Mouse (Mus musculus): ENCODE measurements around the gene Wasf2. TPM values are rescaled to one million over a fixed set of nuclear protein-coding genes. Genes with fewer than 3 reads are reported as not detected.

Wasf2 gene
- total and polyA plus RNA-seq, 2 experiments from 2014 or later = 18.3 to 26.0 TPM

GRCm38 (mm10) chr4:133118775-133119375 is 11.4 kb upstream of the Wasf2 start:
- Histone ChIP-seq H3K4me3 (ENCODE audit: low read depth, low read length) (no peak overlapping the region), H3K36me3 (ENCODE audit: insufficient read depth, low read length) (no peaks in the 10 kb centered on the region), H3K27ac (ENCODE audit: low read depth, low read length) (no peak overlapping the region), H3K4me1 (ENCODE audit: insufficient read depth, low read length) (peaks cover 3% of the 10 kb centered on the region), H3K4me2 (ENCODE audit: low read depth, low read length, poor library complexity, severe bottlenecking) (no peak overlapping the region), H3K9me3 (ENCODE audit: low read length) (no peaks in the 10 kb centered on the region), H3K27me3 (ENCODE audit: insufficient read depth, low read length) (no peaks in the 10 kb centered on the region), H3K9ac (replicated peaks; ENCODE audit: low read length, poor library complexity, severe bottlenecking) (no peak overlapping the region)
- 87% methylated on average over 6 of the region's 6 CpGs for WGBS
- ATAC-seq (ENCODE audit: low FRiP score) (no peak), DNase-seq (ENCODE audit: low spot score) (no peak)
- TF ChIP-seq CTCF (IDR thresholded peaks at IDR 0.05) = no peak

- H3K9me3 ChIP-seq (ENCODE audit: low read length) = peaks cover 3% of the 10 kb centered on the region; the same call in 1 of the 2 replicates
- 77% methylated on average over 6 of the region's 6 CpGs for WGBS
- H3K4me2 ChIP-seq (ENCODE audit: low read depth, low read length, poor library complexity, severe bottlenecking) = no peak overlapping the region
- peaks cover 3% of the 10 kb centered on the region for H3K4me1 ChIP-seq (ENCODE audit: insufficient read depth, low read length)
- no peaks in the 10 kb centered on the region for H3K36me3 ChIP-seq (ENCODE audit: insufficient read depth, low read length)
- no peak for TF ChIP-seq CTCF (IDR thresholded peaks at IDR 0.05)
- DNase-seq (ENCODE audit: low spot score) = no peak
- H3K4me3 ChIP-seq (ENCODE audit: low read depth, low read length) = no peak overlapping the region
- H3K27me3 ChIP-seq (ENCODE audit: insufficient read depth, low read length) = no peaks in the 10 kb centered on the region
- H3K27ac ChIP-seq (ENCODE audit: low read depth, low read length) = no peak overlapping the region
- no peak overlapping the region for H3K9ac ChIP-seq (replicated peaks; ENCODE audit: low read length, poor library complexity, severe bottlenecking)
- no peak for ATAC-seq (ENCODE audit: low FRiP score)
Measured at GRCm38 (mm10) chr4:133119579-133119978, 10.7 kb upstream of the Wasf2 start.

GRCm38 (mm10) chr4:133120833-133121321 is 9.4 kb upstream of the Wasf2 start:
- H3K9ac ChIP-seq (replicated peaks; ENCODE audit: low read length, poor library complexity, severe bottlenecking) = no peak overlapping the region
- H3K4me2 ChIP-seq (ENCODE audit: low read depth, low read length, poor library complexity, severe bottlenecking) = peak overlapping the region; percentile 7
- peak; percentile 55; the same call in 1 of the 2 replicates for ATAC-seq (ENCODE audit: low FRiP score)
- no peaks in the 10 kb centered on the region for H3K36me3 ChIP-seq (ENCODE audit: insufficient read depth, low read length)
- H3K9me3 ChIP-seq (ENCODE audit: low read length) = peaks cover 3% of the 10 kb centered on the region; the same call in 1 of the 2 replicates
- peak overlapping the region; percentile 59 for H3K27ac ChIP-seq (ENCODE audit: low read depth, low read length)
- DNase-seq (ENCODE audit: low spot score) = peak; percentile 58
- no peak overlapping the region for H3K4me3 ChIP-seq (ENCODE audit: low read depth, low read length)
- H3K27me3 ChIP-seq (ENCODE audit: insufficient read depth, low read length) = no peaks in the 10 kb centered on the region
- peaks cover 3% of the 10 kb centered on the region for H3K4me1 ChIP-seq (ENCODE audit: insufficient read depth, low read length)
- no peak for TF ChIP-seq CTCF (IDR thresholded peaks at IDR 0.05)
- 3% methylated on average over 10 of the region's 11 CpGs for WGBS

- ATAC-seq (ENCODE audit: low FRiP score) = no peak
- H3K4me3 ChIP-seq (ENCODE audit: low read depth, low read length) = no peak overlapping the region
- H3K27ac ChIP-seq (ENCODE audit: low read depth, low read length) = no peak overlapping the region
- H3K4me2 ChIP-seq (ENCODE audit: low read depth, low read length, poor library complexity, severe bottlenecking) = no peak overlapping the region
- peaks cover 3% of the 10 kb centered on the region for H3K4me1 ChIP-seq (ENCODE audit: insufficient read depth, low read length)
- WGBS = 64% methylated on average over 1 of the region's 1 CpGs
- no peak overlapping the region for H3K9ac ChIP-seq (replicated peaks; ENCODE audit: low read length, poor library complexity, severe bottlenecking)
- no peaks in the 10 kb centered on the region for H3K27me3 ChIP-seq (ENCODE audit: insufficient read depth, low read length)
- DNase-seq (ENCODE audit: low spot score) = no peak
- no peaks in the 10 kb centered on the region for H3K36me3 ChIP-seq (ENCODE audit: insufficient read depth, low read length)
- H3K9me3 ChIP-seq (ENCODE audit: low read length) = peaks cover 3% of the 10 kb centered on the region; the same call in 1 of the 2 replicates
- TF ChIP-seq CTCF (IDR thresholded peaks at IDR 0.05) = no peak
Measured at GRCm38 (mm10) chr4:133121416-133121815, 8.9 kb upstream of the Wasf2 start.

- DNase-seq (ENCODE audit: low spot score) (no peak), ATAC-seq (ENCODE audit: low FRiP score) (no peak)
- Histone ChIP-seq H3K27ac (ENCODE audit: low read depth, low read length) (no peak overlapping the region), H3K4me1 (ENCODE audit: insufficient read depth, low read length) (peaks cover 3% of the 10 kb centered on the region), H3K4me3 (ENCODE audit: low read depth, low read length) (no peak overlapping the region), H3K9ac (replicated peaks; ENCODE audit: low read length, poor library complexity, severe bottlenecking) (no peak overlapping the region), H3K4me2 (ENCODE audit: low read depth, low read length, poor library complexity, severe bottlenecking) (no peak overlapping the region), H3K36me3 (ENCODE audit: insufficient read depth, low read length) (no peaks in the 10 kb centered on the region), H3K27me3 (ENCODE audit: insufficient read depth, low read length) (no peaks in the 10 kb centered on the region), H3K9me3 (ENCODE audit: low read length) (peaks cover 3% of the 10 kb centered on the region; the same call in 1 of the 2 replicates)
- TF ChIP-seq CTCF (IDR thresholded peaks at IDR 0.05) = no peak
- WGBS = 54% methylated on average over 5 of the region's 5 CpGs
Measured at GRCm38 (mm10) chr4:133121974-133122637, 8.2 kb upstream of the Wasf2 start.

GRCm38 (mm10) chr4:133127079-133127478 is 3.2 kb upstream of the Wasf2 start:
- TF ChIP-seq CTCF (IDR thresholded peaks at IDR 0.05) = no peak
- Histone ChIP-seq H3K27ac (ENCODE audit: low read depth, low read length) (no peak overlapping the region), H3K4me2 (ENCODE audit: low read depth, low read length, poor library complexity, severe bottlenecking) (no peak overlapping the region), H3K9me3 (ENCODE audit: low read length) (peaks cover 3% of the 10 kb centered on the region; the same call in 1 of the 2 replicates), H3K36me3 (ENCODE audit: insufficient read depth, low read length) (no peaks in the 10 kb centered on the region), H3K27me3 (ENCODE audit: insufficient read depth, low read length) (no peaks in the 10 kb centered on the region), H3K4me3 (ENCODE audit: low read depth, low read length) (no peak overlapping the region), H3K4me1 (ENCODE audit: insufficient read depth, low read length) (peaks cover 2% of the 10 kb centered on the region; the same call in 1 of the 2 replicates), H3K9ac (replicated peaks; ENCODE audit: low read length, poor library complexity, severe bottlenecking) (no peak overlapping the region)
- ATAC-seq (ENCODE audit: low FRiP score) (no peak), DNase-seq (ENCODE audit: low spot score) (no peak)
- 83% methylated on average over 3 of the region's 3 CpGs for WGBS
